Mouse (Mus musculus): Measurements from ENCODE around the gene Mog. TPM values are rescaled to one million over a fixed set of nuclear protein-coding genes. Genes with fewer than 3 reads are reported as not detected.
"Not testable (repeated sequence)": the region's sequence is repeated elsewhere in the genome, so short reads cannot be mapped to it uniquely, and the experiment has no call there.

Gene Mog
- polyA plus RNA-seq, 1 experiment, result not detected

DNA sequence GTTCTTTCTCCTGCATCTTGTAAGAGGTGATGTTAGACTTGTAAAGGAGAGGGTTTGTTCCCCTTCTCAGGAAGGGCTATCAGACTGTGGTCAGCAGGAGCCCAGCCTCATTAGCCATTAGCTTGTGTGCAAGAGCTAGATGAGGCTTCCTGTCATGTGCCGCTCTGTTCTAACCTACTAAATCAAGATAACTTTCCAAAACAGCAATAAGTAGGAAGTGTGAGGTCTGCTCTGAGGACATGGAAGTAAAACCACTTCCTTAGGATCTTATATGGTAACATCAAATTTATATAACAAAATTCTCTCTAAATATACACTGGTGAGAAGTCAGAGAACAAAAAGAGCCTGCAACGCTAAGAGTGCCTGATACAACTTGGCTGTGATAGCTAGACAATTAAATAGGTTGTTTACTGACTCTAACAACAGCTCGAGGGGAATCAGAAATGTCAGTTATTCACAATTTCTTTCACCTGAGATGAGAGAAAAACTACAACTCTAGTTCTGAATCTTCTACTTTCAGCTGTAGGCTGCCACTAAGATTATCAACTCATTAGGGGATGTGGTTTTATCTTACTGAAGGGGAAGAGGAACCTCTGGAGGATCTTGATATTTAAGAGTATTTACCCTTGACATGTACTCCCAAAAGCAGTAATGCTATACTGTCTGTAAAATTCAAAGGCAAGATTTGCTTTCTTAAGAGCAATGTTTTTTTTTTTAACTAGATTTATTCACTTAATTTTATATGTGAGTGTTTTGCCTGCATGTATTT is 30.7 kb downstream of the Mog start:
- Histone ChIP-seq H3K36me3 (ENCODE audit: control insufficient read depth, insufficient read depth, low read length) (no peaks in the 10 kb centered on the region), H3K4me3 (ENCODE audit: control insufficient read depth, insufficient read depth, low read length) (no peak overlapping the region), H3K27me3 (ENCODE audit: control insufficient read depth, insufficient read depth, low read length) (no peaks in the 10 kb centered on the region; the same call in 1 of the 2 replicates), H3K4me1 (replicated peaks; ENCODE audit: control insufficient read depth, insufficient read depth, low read length) (no peaks in the 10 kb centered on the region), H3K27ac (ENCODE audit: control insufficient read depth, insufficient read depth, low read length) (no peak overlapping the region)
- WGBS, result 8% methylated on average over 3 of the region's 3 CpGs
- no peak for DNase-seq
- no peak for TF ChIP-seq POLR2A (IDR thresholded peaks at IDR 0.05; ENCODE audit: control insufficient read depth, extremely low read depth, insufficient read depth, low read length, poor library complexity)
- TF ChIP-seq CTCF (IDR thresholded peaks at IDR 0.05; ENCODE audit: borderline replicate concordance, control insufficient read depth, extremely low read depth, insufficient read depth, low read length, poor library complexity), result no peak

DNA sequence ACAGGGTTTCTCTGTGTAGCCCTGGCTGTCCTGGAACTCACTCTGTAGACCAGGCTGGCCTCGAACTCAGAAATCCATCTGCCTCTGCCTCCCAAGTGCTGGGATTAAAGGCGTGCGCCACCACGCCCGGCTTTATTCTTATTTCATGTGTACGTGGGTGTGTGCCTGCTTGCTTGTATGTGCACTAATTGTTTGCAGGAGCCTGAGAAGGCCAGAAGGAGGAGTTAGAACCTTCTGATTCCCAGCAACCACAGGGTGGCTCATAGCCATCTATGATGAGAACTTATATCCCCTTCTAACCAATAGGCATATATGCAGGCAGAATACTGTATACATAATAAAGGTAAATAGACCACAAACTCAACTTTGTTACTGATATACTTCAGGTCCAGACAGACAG is 32.6 kb downstream of the Mog start:
- H3K4me3 ChIP-seq (ENCODE audit: control insufficient read depth, insufficient read depth, low read length); H3K27me3 ChIP-seq (ENCODE audit: control insufficient read depth, insufficient read depth, low read length); H3K36me3 ChIP-seq (ENCODE audit: control insufficient read depth, insufficient read depth, low read length); DNase-seq; H3K27ac ChIP-seq (ENCODE audit: control insufficient read depth, insufficient read depth, low read length); H3K4me1 ChIP-seq (replicated peaks; ENCODE audit: control insufficient read depth, insufficient read depth, low read length): not testable (repeated sequence)
- WGBS, result 94% methylated on average over 6 of the region's 6 CpGs

DNA sequence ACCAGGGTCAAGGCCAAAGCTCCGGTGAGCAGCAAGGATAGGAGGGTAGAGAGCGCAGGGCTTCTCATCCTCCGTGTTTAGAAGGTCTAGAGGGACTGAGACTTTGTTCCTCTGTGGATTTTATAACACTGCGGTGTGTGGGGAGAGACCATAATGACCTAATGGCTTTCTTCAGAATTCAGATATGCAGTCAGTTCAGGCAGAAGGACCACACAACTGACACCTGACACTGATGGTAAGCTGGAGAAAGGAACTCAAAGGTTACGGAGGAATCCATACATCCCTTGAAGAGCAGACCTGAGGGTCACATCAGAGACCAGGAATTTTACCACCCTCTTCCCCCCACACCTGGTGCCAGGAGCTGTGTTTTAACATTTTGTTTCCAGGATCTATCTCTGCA is 33.8 kb downstream of the Mog start, which contains the start of gene H2-M5:
H2-M5 (minus strand) TSS at position 101 of the 400 bp plus-strand sequence.
- no peak within 1 kb of the TSS for H3K4me3 ChIP-seq (ENCODE audit: control insufficient read depth, insufficient read depth, low read length)

GRCm38 (mm10) chr17:36988475-36988874 is 34.7 kb downstream of the Mog start:
- WGBS, result 37% methylated on average over 24 of the region's 24 CpGs
- TF ChIP-seq POLR2A (IDR thresholded peaks at IDR 0.05; ENCODE audit: control insufficient read depth, extremely low read depth, insufficient read depth, low read length, poor library complexity), result no peak
- no peak for TF ChIP-seq CTCF (IDR thresholded peaks at IDR 0.05; ENCODE audit: borderline replicate concordance, control insufficient read depth, extremely low read depth, insufficient read depth, low read length, poor library complexity)
- no peaks in the 10 kb centered on the region; the same call in 1 of the 2 replicates for H3K27me3 ChIP-seq (ENCODE audit: control insufficient read depth, insufficient read depth, low read length)
- no peak for DNase-seq
- no peak overlapping the region for H3K27ac ChIP-seq (ENCODE audit: control insufficient read depth, insufficient read depth, low read length)
- H3K4me1 ChIP-seq (replicated peaks; ENCODE audit: control insufficient read depth, insufficient read depth, low read length), result no peaks in the 10 kb centered on the region
- H3K4me3 ChIP-seq (ENCODE audit: control insufficient read depth, insufficient read depth, low read length), result no peak overlapping the region
- no peaks in the 10 kb centered on the region for H3K36me3 ChIP-seq (ENCODE audit: control insufficient read depth, insufficient read depth, low read length)

More for the DNA sequence above, 33.8 kb downstream of the Mog start, which contains the start of gene H2-M5:
- no peak for DNase-seq
- H3K27me3 ChIP-seq (ENCODE audit: control insufficient read depth, insufficient read depth, low read length), result no peaks in the 10 kb centered on the region; the same call in 1 of the 2 replicates
- TF ChIP-seq POLR2A (IDR thresholded peaks at IDR 0.05; ENCODE audit: control insufficient read depth, extremely low read depth, insufficient read depth, low read length, poor library complexity) (no peak), CTCF (IDR thresholded peaks at IDR 0.05; ENCODE audit: borderline replicate concordance, control insufficient read depth, extremely low read depth, insufficient read depth, low read length, poor library complexity) (no peak)
- no peak within 1 kb of the TSS for H3K27ac ChIP-seq (ENCODE audit: control insufficient read depth, insufficient read depth, low read length)
- H3K4me1 ChIP-seq (replicated peaks; ENCODE audit: control insufficient read depth, insufficient read depth, low read length), result no peaks in the 10 kb centered on the region
- WGBS, result 94% methylated on average over 5 of the region's 5 CpGs
- no peaks in the 10 kb centered on the region for H3K36me3 ChIP-seq (ENCODE audit: control insufficient read depth, insufficient read depth, low read length)

DNA sequence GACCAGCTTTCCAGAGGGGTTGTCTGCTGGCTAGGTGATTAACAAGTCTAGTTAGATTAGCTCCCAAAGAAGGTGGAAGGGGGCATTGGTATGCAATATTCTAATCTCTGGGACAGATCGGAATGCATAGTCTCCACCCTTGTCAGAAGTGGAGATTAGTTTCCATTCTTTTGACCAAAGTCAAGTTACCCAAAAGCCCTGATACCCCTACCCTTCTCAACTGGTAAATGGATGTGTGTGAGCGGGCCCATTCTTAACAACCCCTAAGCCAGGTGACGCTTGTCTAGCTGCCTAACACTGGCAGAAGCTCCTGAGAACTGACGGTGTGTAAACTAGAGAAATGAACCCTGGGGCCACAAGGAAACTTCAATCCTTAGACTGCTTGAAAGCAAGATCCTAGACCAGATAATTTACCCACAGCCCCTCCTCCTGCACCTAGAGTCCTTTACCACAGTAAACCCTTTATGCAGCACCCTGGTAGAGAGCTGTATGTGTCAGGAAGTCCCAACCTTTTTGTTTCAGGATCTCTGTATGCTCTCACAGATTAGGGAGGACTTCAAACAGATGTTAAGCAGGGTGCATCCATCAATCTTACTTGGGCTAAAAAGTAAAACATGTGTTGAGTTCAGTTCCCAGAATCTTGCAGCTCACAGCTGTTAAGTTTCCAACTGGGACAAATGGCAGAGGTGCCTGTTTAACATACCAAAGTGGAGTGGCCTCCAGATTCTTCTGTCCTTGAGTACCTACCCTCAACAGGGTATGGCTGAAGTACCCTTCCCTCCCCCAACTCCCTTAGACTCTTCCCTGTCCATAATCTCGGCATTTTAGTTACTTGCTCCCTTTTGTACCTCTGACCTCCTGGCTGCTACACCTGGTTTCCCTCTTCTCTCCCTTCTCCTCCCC is 40.7 kb downstream of the Mog start:
- H3K27me3 ChIP-seq (ENCODE audit: control insufficient read depth, insufficient read depth, low read length), result no peaks in the 10 kb centered on the region
- TF ChIP-seq CTCF (IDR thresholded peaks at IDR 0.05; ENCODE audit: borderline replicate concordance, control insufficient read depth, extremely low read depth, insufficient read depth, low read length, poor library complexity) (no peak), POLR2A (IDR thresholded peaks at IDR 0.05; ENCODE audit: control insufficient read depth, extremely low read depth, insufficient read depth, low read length, poor library complexity) (no peak)

GRCm38 (mm10) chr17:36981845-36982244 is 41.4 kb downstream of the Mog start:
- no peak overlapping the region for H3K27ac ChIP-seq (ENCODE audit: control insufficient read depth, insufficient read depth, low read length)

More for the DNA sequence above, 40.7 kb downstream of the Mog start:
- H3K27ac ChIP-seq (ENCODE audit: control insufficient read depth, insufficient read depth, low read length), result no peak overlapping the region
- H3K4me3 ChIP-seq (ENCODE audit: control insufficient read depth, insufficient read depth, low read length), result no peak overlapping the region
- 37% methylated on average over 5 of the region's 5 CpGs for WGBS
- H3K4me1 ChIP-seq (replicated peaks; ENCODE audit: control insufficient read depth, insufficient read depth, low read length), result peaks cover 2% of the 10 kb centered on the region; the same call in 1 of the 2 replicates
- H3K36me3 ChIP-seq (ENCODE audit: control insufficient read depth, insufficient read depth, low read length), result no peaks in the 10 kb centered on the region
- DNase-seq, result no peak

More at GRCm38 (mm10) chr17:36981845-36982244, 41.4 kb downstream of the Mog start:
- H3K27me3 ChIP-seq (ENCODE audit: control insufficient read depth, insufficient read depth, low read length), result no peaks in the 10 kb centered on the region
- no peak overlapping the region for H3K4me3 ChIP-seq (ENCODE audit: control insufficient read depth, insufficient read depth, low read length)
- DNase-seq, result no peak
- H3K4me1 ChIP-seq (replicated peaks; ENCODE audit: control insufficient read depth, insufficient read depth, low read length), result peaks cover 2% of the 10 kb centered on the region; the same call in 1 of the 2 replicates
- 68% methylated on average over 4 of the region's 4 CpGs for WGBS
- TF ChIP-seq CTCF (IDR thresholded peaks at IDR 0.05; ENCODE audit: borderline replicate concordance, control insufficient read depth, extremely low read depth, insufficient read depth, low read length, poor library complexity) (no peak), POLR2A (IDR thresholded peaks at IDR 0.05; ENCODE audit: control insufficient read depth, extremely low read depth, insufficient read depth, low read length, poor library complexity) (no peak)
- no peaks in the 10 kb centered on the region for H3K36me3 ChIP-seq (ENCODE audit: control insufficient read depth, insufficient read depth, low read length)

Data from thymus, adult 2 months (tissue).